In genomic region chr13:112976720-112977119, GRCm38 (mm10) we compare ENCODE assay signal across 19 mouse cellular contexts. TPM values are rescaled to one million over a fixed set of nuclear protein-coding genes. Genes with fewer than 3 reads are reported as not detected.
DNase-seq lines count a peak whose midpoint lies in the region; ATAC-seq and TF ChIP-seq lines count a peak whose summit lies in the region.
"Had no signal": no experiment of that assay in that cellular context is flagged by ENCODE, and none has a peak within 500 bp of the region (broad histone marks: within the 10 kb centered on the region; RNA-seq: fewer than 3 reads in every experiment).

No protein-coding gene starts in this region.

- peaks cover 22% of the 10 kb centered on the region; the same call in 1 of the 2 replicates for H3K27me3 ChIP-seq in intestine, embryonic 14.5 days (replicated peaks; ENCODE audit: control insufficient read depth, insufficient read depth, low read length)
- H3K27me3 ChIP-seq in intestine, postnatal 0 days (replicated peaks; ENCODE audit: control insufficient read depth, insufficient read depth, low read length), result peaks cover 30% of the 10 kb centered on the region; the same call in 1 of the 2 replicates
- H3K27me3 ChIP-seq in intestine, embryonic 15.5 days (replicated peaks), result peaks cover 17% of the 10 kb centered on the region

- peak overlapping the region; percentile 31; the same call in 1 of the 2 replicates for H3K4me2 ChIP-seq in intestine, embryonic 14.5 days (ENCODE audit: low read length)
- no peak overlapping the region for H3K4me2 ChIP-seq in intestine, postnatal 0 days (replicated peaks; ENCODE audit: low read depth)
- H3K4me2 ChIP-seq in intestine, embryonic 15.5 days (replicated peaks), result peak overlapping the region; percentile 13; the same call in 1 of the 2 replicates
- H3K4me2 ChIP-seq: forebrain, embryonic 13.5 days; lung, embryonic 15.5 days; midbrain, embryonic 11.5 days; neural tube, embryonic 12.5 days had no signal

- no peaks in the 10 kb centered on the region for H3K4me1 ChIP-seq in intestine, embryonic 14.5 days (replicated peaks; ENCODE audit: control insufficient read depth, insufficient read depth, low read length)
- H3K4me1 ChIP-seq in intestine, postnatal 0 days (replicated peaks; ENCODE audit: control insufficient read depth, insufficient read depth, low read length), result no peaks in the 10 kb centered on the region
- H3K4me1 ChIP-seq in intestine, embryonic 15.5 days (replicated peaks), result no peaks in the 10 kb centered on the region
- H3K4me1 ChIP-seq: neural tube, embryonic 12.5 days had no signal

- H3K27ac ChIP-seq in intestine, embryonic 14.5 days (ENCODE audit: low read depth), result no peak overlapping the region
- no peak overlapping the region for H3K27ac ChIP-seq in intestine, postnatal 0 days (ENCODE audit: low read depth, low read length)
- no peak overlapping the region for H3K27ac ChIP-seq in intestine, embryonic 15.5 days
- H3K27ac ChIP-seq: forebrain, embryonic 13.5 days; gastrocnemius, adult 2 months; left cerebral cortex, adult 2 months; lung, embryonic 15.5 days; neural tube, embryonic 12.5 days had no signal

- H3K9ac ChIP-seq in intestine, embryonic 14.5 days (ENCODE audit: low read length), result no peak overlapping the region
- no peak overlapping the region for H3K9ac ChIP-seq in intestine, postnatal 0 days (ENCODE audit: low read depth, low read length)
- no peak overlapping the region for H3K9ac ChIP-seq in intestine, embryonic 15.5 days
- H3K9ac ChIP-seq: forebrain, embryonic 13.5 days; lung, embryonic 15.5 days; neural tube, embryonic 12.5 days had no signal

- TF ChIP-seq CTCF in intestine, postnatal 0 days (IDR thresholded peaks at IDR 0.05; ENCODE audit: low read depth), result no peak

- H3K36me3 ChIP-seq in intestine, embryonic 14.5 days (ENCODE audit: control insufficient read depth, insufficient read depth, low read length), result no peaks in the 10 kb centered on the region
- H3K36me3 ChIP-seq in intestine, postnatal 0 days (ENCODE audit: control insufficient read depth, insufficient read depth), result no peaks in the 10 kb centered on the region
- H3K36me3 ChIP-seq in intestine, embryonic 15.5 days, result no peaks in the 10 kb centered on the region
- H3K36me3 ChIP-seq: lung, embryonic 15.5 days; neural tube, embryonic 12.5 days had no signal

- no peaks in the 10 kb centered on the region for H3K9me3 ChIP-seq in intestine, embryonic 14.5 days (ENCODE audit: control insufficient read depth, low read length)
- H3K9me3 ChIP-seq in intestine, postnatal 0 days (ENCODE audit: control insufficient read depth), result no peaks in the 10 kb centered on the region
- H3K9me3 ChIP-seq in intestine, embryonic 15.5 days, result no peaks in the 10 kb centered on the region
- H3K9me3 ChIP-seq: forebrain, embryonic 13.5 days; lung, embryonic 15.5 days; neural tube, embryonic 12.5 days had no signal

- no peak for ATAC-seq in intestine, embryonic 14.5 days (replicated peaks; ENCODE audit: low FRiP score, low TSS enrichment, low read depth)
- ATAC-seq in intestine, postnatal 0 days, result no peak
- ATAC-seq in intestine, embryonic 15.5 days, result no peak
- ATAC-seq in monocyte, adult 5-6 weeks (replicated peaks; ENCODE audit: insufficient number of reproducible peaks, low FRiP score, low TSS enrichment, poor library complexity, severe bottlenecking), result peak; percentile 31; the same call in 1 of the 2 replicates
- ATAC-seq: forebrain, embryonic 13.5 days had no signal

- DNase-seq in intestine, embryonic 14.5 days (ENCODE audit: low spot score), result no peak
- peak; percentile 37 for DNase-seq in thymus, postnatal 4 days
- no peak for DNase-seq in thymus, postnatal 0 days (ENCODE audit: low spot score)
- DNase-seq in layer of hippocampus, adult 18-20 months (ENCODE audit: low spot score in 2 of 2), result no peak
- no peak for DNase-seq in urinary bladder, postnatal 4 days (ENCODE audit: low spot score in 2 of 2)
- DNase-seq: adrenal gland, postnatal 36 days; cerebellum, adult 11 months; gastrocnemius, adult 2 months; kidney, adult 2 months had no signal

- H3K4me3 ChIP-seq in intestine, embryonic 14.5 days (ENCODE audit: low read depth, low read length), result no peak overlapping the region
- no peak overlapping the region for H3K4me3 ChIP-seq in intestine, postnatal 0 days (ENCODE audit: low read depth, low read length)
- no peak overlapping the region for H3K4me3 ChIP-seq in intestine, embryonic 15.5 days (replicated peaks)
- H3K4me3 ChIP-seq: forebrain, embryonic 13.5 days; gastrocnemius, adult 2 months; left cerebral cortex, adult 2 months; lung, embryonic 15.5 days; neural tube, embryonic 12.5 days had no signal

- 36% methylated on average over 10 of the region's 10 CpGs for WGBS in intestine, embryonic 14.5 days
- WGBS in intestine, postnatal 0 days, result 39% methylated on average over 10 of the region's 10 CpGs
- 37% methylated on average over 10 of the region's 10 CpGs for WGBS in intestine, embryonic 15.5 days

RNA-seq across cellular contexts. Expression of gene Ccno, which starts 10.9 kb away (rescaled TPM):
- polyA plus RNA-seq in intestine, embryonic 14.5 days (2014; fragmentation: Nextera tagmentation; extraction: Ambion mirVana), result 0.19 and 0.24 TPM in 2 replicates
- polyA plus RNA-seq in intestine, postnatal 0 days (2015; fragmentation: Nextera tagmentation; extraction: Ambion mirVana), result 0.10 and 0.12 TPM in 2 replicates
- polyA plus RNA-seq in thymus, postnatal 0 days (2015; fragmentation: Nextera tagmentation; extraction: Ambion mirVana), result 1.2 TPM in 2 replicates
- polyA plus RNA-seq in intestine, embryonic 15.5 days (2015; fragmentation: Nextera tagmentation; extraction: Ambion mirVana), result 0.27 and 0.34 TPM in 2 replicates
- 0.48 to 1.8 TPM (median 0.49 TPM) in 3 replicates for total RNA-seq in monocyte, adult 5-6 weeks (2017)
- 1 to 10 TPM; 4.8 to 5.3 TPM for total RNA-seq in layer of hippocampus, adult 18-20 months (2021)
- total RNA-seq: gastrocnemius, adult 2 months had no signal

RNA-seq across cellular contexts. Expression of gene Mcidas, which starts 16.9 kb away (rescaled TPM):
- 0.07 TPM in 1 of 2 replicates, not detected in the other for polyA plus RNA-seq in intestine, embryonic 14.5 days (2014; fragmentation: Nextera tagmentation; extraction: Ambion mirVana)
- not detected in 2 replicates for polyA plus RNA-seq in intestine, postnatal 0 days (2015; fragmentation: Nextera tagmentation; extraction: Ambion mirVana)
- polyA plus RNA-seq in thymus, postnatal 0 days (2015; fragmentation: Nextera tagmentation; extraction: Ambion mirVana), result 0.20 and 0.28 TPM in 2 replicates
- polyA plus RNA-seq in intestine, embryonic 15.5 days (2015; fragmentation: Nextera tagmentation; extraction: Ambion mirVana), result 0.09 TPM in 1 of 2 replicates, not detected in the other
- total RNA-seq in monocyte, adult 5-6 weeks (2017), result not detected in 3 replicates
- under 1 TPM; 0.36 to 0.52 TPM for total RNA-seq in layer of hippocampus, adult 18-20 months (2021)
- total RNA-seq: adrenal gland, postnatal 36 days; gastrocnemius, adult 2 months; heart, postnatal 25 days had no signal
- polyA plus RNA-seq: kidney, adult 2 months had no signal

RNA-seq across cellular contexts. Expression of gene Dhx29, which starts 49.5 kb away (rescaled TPM):
- polyA plus RNA-seq in intestine, embryonic 14.5 days (2014; fragmentation: Nextera tagmentation; extraction: Ambion mirVana), result 15.6 and 19.2 TPM in 2 replicates
- polyA plus RNA-seq in intestine, postnatal 0 days (2015; fragmentation: Nextera tagmentation; extraction: Ambion mirVana), result 6.3 and 7.1 TPM in 2 replicates
- 29.3 and 30.7 TPM in 2 replicates for polyA plus RNA-seq in thymus, postnatal 0 days (2015; fragmentation: Nextera tagmentation; extraction: Ambion mirVana)
- 18.0 and 21.5 TPM in 2 replicates for polyA plus RNA-seq in intestine, embryonic 15.5 days (2015; fragmentation: Nextera tagmentation; extraction: Ambion mirVana)
- total RNA-seq in monocyte, adult 5-6 weeks (2017), result 20.5 to 31.6 TPM (median 22.8 TPM) in 3 replicates
- 10 to 100 TPM; 25.2 to 26.4 TPM for total RNA-seq in layer of hippocampus, adult 18-20 months (2021)

RNA-seq across cellular contexts. Expression of gene Mtrex, which starts 49.5 kb away (rescaled TPM):
- polyA plus RNA-seq in intestine, embryonic 14.5 days (2014; fragmentation: Nextera tagmentation; extraction: Ambion mirVana), result 64.5 and 79.1 TPM in 2 replicates
- polyA plus RNA-seq in intestine, postnatal 0 days (2015; fragmentation: Nextera tagmentation; extraction: Ambion mirVana), result 17.2 and 17.9 TPM in 2 replicates
- polyA plus RNA-seq in thymus, postnatal 0 days (2015; fragmentation: Nextera tagmentation; extraction: Ambion mirVana), result 54.6 and 56.2 TPM in 2 replicates
- 54.2 and 60.4 TPM in 2 replicates for polyA plus RNA-seq in intestine, embryonic 15.5 days (2015; fragmentation: Nextera tagmentation; extraction: Ambion mirVana)
- total RNA-seq in monocyte, adult 5-6 weeks (2017), result 61.4 to 92.9 TPM (median 83.6 TPM) in 3 replicates
- total RNA-seq in layer of hippocampus, adult 18-20 months (2021), result 10 to 100 TPM; 45.4 to 47.2 TPM

RNA-seq across cellular contexts. Expression of gene Cdc20b, which starts 58.2 kb away (rescaled TPM):
- polyA plus RNA-seq in intestine, embryonic 14.5 days (2014; fragmentation: Nextera tagmentation; extraction: Ambion mirVana), result not detected in 2 replicates
- polyA plus RNA-seq in intestine, postnatal 0 days (2015; fragmentation: Nextera tagmentation; extraction: Ambion mirVana), result not detected in 2 replicates
- polyA plus RNA-seq in thymus, postnatal 0 days (2015; fragmentation: Nextera tagmentation; extraction: Ambion mirVana), result 0.21 and 0.22 TPM in 2 replicates
- polyA plus RNA-seq in intestine, embryonic 15.5 days (2015; fragmentation: Nextera tagmentation; extraction: Ambion mirVana), result not detected in 2 replicates
- 1.0 to 11.5 TPM (median 6.1 TPM) in 3 replicates for total RNA-seq in monocyte, adult 5-6 weeks (2017)
- not detected for total RNA-seq in layer of hippocampus, adult 18-20 months (2021)
- total RNA-seq: adrenal gland, postnatal 36 days; gastrocnemius, adult 2 months; heart, postnatal 25 days had no signal
- polyA plus RNA-seq: kidney, adult 2 months; midbrain, embryonic 11.5 days; neural tube, embryonic 12.5 days; urinary bladder, adult 2 months had no signal
